Mouse (Mus musculus) hindbrain, postnatal 0 days (tissue): Measurements from ENCODE around the gene Dppa5a. TPM values are rescaled to one million over a fixed set of nuclear protein-coding genes. Genes with fewer than 3 reads are reported as not detected.
A peak's percentile ranks its signal among the peaks of the same experiment; 100 is the strongest.

Experiments
- ATAC-seq: fragments of 200-750 bp; cut with Nextera tagmentation; 2 replicates; pipeline ENCODE4 v1.8.0; 2017; ENCODE audit warnings: mild to moderate bottlenecking, moderate TSS enrichment, moderate library complexity
- DNase-seq: peaks from one replicate; pipeline ENCODE4 v3.0.0-alpha.2; 2015; ENCODE audit warnings: low spot score
- H3K27ac ChIP-seq: fragments of 300-500 bp; sonication (generic); 2 replicates; pipeline ENCODE4 v1.5.1; 2014; ENCODE audit warnings: mild to moderate bottlenecking
- H3K27me3 ChIP-seq: fragments of 300-500 bp; sonication (generic); 2 replicates; pipeline ENCODE4 v1.6.1; 2014; ENCODE audit warnings: low read length, mixed read lengths; ENCODE audit not compliant: insufficient read depth
- H3K36me3 ChIP-seq: fragments of 300-500 bp; sonication (generic); 2 replicates; pipeline ENCODE4 v1.6.1; 2014; ENCODE audit warnings: low read length, mixed read lengths; ENCODE audit not compliant: insufficient read depth
- H3K4me1 ChIP-seq: fragments of 300-500 bp; sonication (generic); 2 replicates; pipeline ENCODE4 v1.6.1; 2014; ENCODE audit warnings: antibody characterized with exemption, low read length, mixed read lengths; ENCODE audit not compliant: insufficient read depth
- H3K4me2 ChIP-seq: fragments of 300-500 bp; sonication (generic); 2 replicates; pipeline ENCODE4 v1.6.1; 2014; ENCODE audit warnings: low read depth, mild to moderate bottlenecking, low read length, moderate library complexity, mixed read lengths
- H3K4me3 ChIP-seq: fragments of 300-500 bp; sonication (generic); 2 replicates; pipeline ENCODE4 v1.5.1; 2014; ENCODE audit warnings: low read length
- H3K9ac ChIP-seq: fragments of 300-500 bp; sonication (generic); replicated peaks from 2 replicates; pipeline ENCODE4 v1.6.1; 2014; ENCODE audit warnings: mild to moderate bottlenecking, low read length, moderate library complexity, mixed read lengths
- H3K9me3 ChIP-seq: fragments of 300-500 bp; sonication (generic); 2 replicates; pipeline ENCODE4 v1.6.1; 2016; ENCODE audit warnings: low read length, mixed read lengths
- CTCF ChIP-seq: IDR thresholded peaks from 2 replicates; pipeline ENCODE4 v1.5.1; 2016; ENCODE audit warnings: antibody characterized with exemption, control low read depth, low read depth
- WGBS: fragments of 180-500 bp; shearing (Covaris S2); extraction: QIAGEN DNeasy Blood & Tissue Kit; methylation state at CpG from one replicate; pipeline ENCODE4 v1.1.7; 2014; 5-methylcytosine and 5-hydroxymethylcytosine counted together
- polyA plus RNA-seq: library from polyadenylated mRNA; unstranded; fragments of >200 nt; fragmentation: Nextera tagmentation; extraction: Ambion mirVana; gene quantifications from 2 replicates; pipeline ENCODE4 v1.2.1, GENCODE M21; 2015
- total RNA-seq: library from RNA; depleted of rRNA; stranded (reverse); fragments of >200 nt; gene quantifications from 2 replicates; pipeline ENCODE4 v1.2.3, GENCODE M21; 2014

The Dppa5a gene
- total and polyA plus RNA-seq, 2 experiments from 2014 or later: 1.8 to 6.2 TPM

GRCm38 (mm10) chr9:78365850-78366544 lies 2.0 kb downstream of the Dppa5a start:
- H3K9ac ChIP-seq: no peak overlapping the region
- TF ChIP-seq CTCF: no peak
- H3K9me3 ChIP-seq: no peaks in the 10 kb centered on the region
- DNase-seq (no peak), ATAC-seq (no peak)
- H3K4me2 ChIP-seq: no peak overlapping the region
- 81% methylated on average over 13 of the region's 13 CpGs for WGBS
- H3K27ac ChIP-seq: no peak overlapping the region
- H3K36me3 ChIP-seq: no peaks in the 10 kb centered on the region
- no peak overlapping the region for H3K4me3 ChIP-seq
- H3K4me1 ChIP-seq: no peaks in the 10 kb centered on the region
- no peaks in the 10 kb centered on the region for H3K27me3 ChIP-seq

- Histone ChIP-seq H3K9me3 (no peaks in the 10 kb centered on the region), H3K4me1 (no peaks in the 10 kb centered on the region), H3K36me3 (no peaks in the 10 kb centered on the region), H3K9ac (no peak overlapping the region), H3K4me2 (no peak overlapping the region), H3K27ac (no peak overlapping the region), H3K4me3 (no peak overlapping the region), H3K27me3 (no peaks in the 10 kb centered on the region)
- TF ChIP-seq CTCF: no peak
- no peak for DNase-seq
- ATAC-seq: no peak
- 87% methylated on average over 6 of the region's 6 CpGs for WGBS
These were observed 3.3 kb downstream of the Dppa5a start for GRCm38 (mm10) chr9:78364701-78365100.

- H3K4me1 ChIP-seq: no peaks in the 10 kb centered on the region
- no peak for DNase-seq
- no peak for ATAC-seq
- TF ChIP-seq CTCF: no peak
- H3K9me3 ChIP-seq: no peaks in the 10 kb centered on the region
- no peak overlapping the region for H3K27ac ChIP-seq
- H3K4me3 ChIP-seq: no peak overlapping the region
- no peak overlapping the region for H3K4me2 ChIP-seq
- no peaks in the 10 kb centered on the region for H3K36me3 ChIP-seq
- no peaks in the 10 kb centered on the region for H3K27me3 ChIP-seq
- WGBS: 72% methylated on average over 6 of the region's 6 CpGs
- no peak overlapping the region for H3K9ac ChIP-seq
These were observed 4.6 kb downstream of the Dppa5a start for GRCm38 (mm10) chr9:78363374-78363773.

- no peak for ATAC-seq
- 44% methylated on average over 2 of the region's 2 CpGs for WGBS
- no peak for TF ChIP-seq CTCF
These were observed 7.5 kb downstream of the Dppa5a start for GRCm38 (mm10) chr9:78360484-78360872.

GRCm38 (mm10) chr9:78359750-78360483 lies 8.1 kb downstream of the Dppa5a start:
- Histone ChIP-seq H3K4me2 (no peak overlapping the region), H3K27ac (no peak overlapping the region), H3K4me1 (no peaks in the 10 kb centered on the region), H3K9me3 (no peaks in the 10 kb centered on the region), H3K9ac (no peak overlapping the region), H3K27me3 (no peaks in the 10 kb centered on the region), H3K4me3 (no peak overlapping the region), H3K36me3 (no peaks in the 10 kb centered on the region)
- ATAC-seq: no peak
- WGBS: 87% methylated on average over 6 of the region's 6 CpGs
- no peak for TF ChIP-seq CTCF
- no peak for DNase-seq

More at GRCm38 (mm10) chr9:78360484-78360872, 7.5 kb downstream of the Dppa5a start:
- Histone ChIP-seq H3K36me3 (no peaks in the 10 kb centered on the region), H3K4me2 (no peak overlapping the region), H3K27ac (no peak overlapping the region), H3K4me1 (no peaks in the 10 kb centered on the region), H3K9me3 (no peaks in the 10 kb centered on the region), H3K9ac (no peak overlapping the region), H3K27me3 (no peaks in the 10 kb centered on the region), H3K4me3 (no peak overlapping the region)
- DNase-seq: no peak

GRCm38 (mm10) chr9:78358053-78358452 lies 9.9 kb downstream of the Dppa5a start:
- peak; percentile 71 for DNase-seq
- Histone ChIP-seq H3K4me1 (no peaks in the 10 kb centered on the region), H3K36me3 (no peaks in the 10 kb centered on the region), H3K9ac (no peak overlapping the region), H3K27ac (no peak overlapping the region), H3K4me3 (no peak overlapping the region), H3K27me3 (no peaks in the 10 kb centered on the region), H3K9me3 (no peaks in the 10 kb centered on the region), H3K4me2 (no peak overlapping the region)
- peak; percentile 69 for TF ChIP-seq CTCF
- peak; percentile 61; the same call in 1 of the 2 replicates for ATAC-seq
- WGBS: 20% methylated on average over 9 of the region's 9 CpGs

GRCm38 (mm10) chr9:78355611-78356010 lies 12.4 kb downstream of the Dppa5a start, which contains the start of gene Gsta2:
Gene Gsta2, minus strand, starts transcription at chr9:78355788.
- no peaks in the 10 kb centered on the region for H3K36me3 ChIP-seq
- 92% methylated on average over 8 of the region's 8 CpGs for WGBS
- H3K27me3 ChIP-seq: no peaks in the 10 kb centered on the region
- no peak for ATAC-seq
- H3K4me2 ChIP-seq: no peak within 1 kb of the TSS
- H3K9me3 ChIP-seq: no peaks in the 10 kb centered on the region
- H3K4me3 ChIP-seq: no peak within 1 kb of the TSS
- no peak within 1 kb of the TSS for H3K9ac ChIP-seq
- H3K27ac ChIP-seq: no peak within 1 kb of the TSS
- DNase-seq: no peak
- no peaks in the 10 kb centered on the region for H3K4me1 ChIP-seq
- TF ChIP-seq CTCF: no peak
